Mouse (Mus musculus): ENCODE data around the gene Cdca7l. TPM values are rescaled to one million over a fixed set of nuclear protein-coding genes. Genes with fewer than 3 reads are reported as not detected.
A peak's percentile ranks its signal among the peaks of the same experiment; 100 is the strongest.
"Not testable (repeated sequence)": the region's sequence is repeated elsewhere in the genome, so short reads cannot be mapped to it uniquely, and the experiment has no call there.

Gene Cdca7l
- 1 to 10 TPM; 1.5 to 1.6 TPM for total RNA-seq (2021)
- long read RNA-seq, partial matches to known transcripts: 0 of 4 reads
- long read RNA-seq, other reads (novel, unspliced or antisense): 1 of 4 reads

DNA sequence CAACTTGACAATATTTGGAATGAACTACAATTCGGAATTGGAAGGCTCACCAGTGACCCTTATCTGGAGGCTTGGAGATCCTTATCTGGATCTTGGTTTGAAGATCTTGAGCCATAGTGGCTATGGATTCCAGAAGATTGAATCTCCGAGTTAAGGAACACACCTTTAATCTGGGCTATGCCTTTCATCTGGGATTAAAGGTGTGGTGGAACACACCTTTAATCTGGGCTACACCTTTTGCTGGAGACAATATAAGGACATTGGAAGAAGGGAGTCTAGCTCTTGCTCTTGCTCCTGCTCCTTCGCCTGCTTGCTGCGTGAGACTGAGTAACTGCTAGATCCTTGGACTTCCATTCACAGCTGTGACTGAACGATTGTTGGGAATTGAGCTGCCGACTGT lies at the start of gene Cdca7l:
Gene Cdca7l, plus strand, starts transcription at position 301 of the 400 bp plus-strand sequence.
- not testable (repeated sequence) for DNase-seq (ENCODE audit: low spot score in 2 of 2)

DNA sequence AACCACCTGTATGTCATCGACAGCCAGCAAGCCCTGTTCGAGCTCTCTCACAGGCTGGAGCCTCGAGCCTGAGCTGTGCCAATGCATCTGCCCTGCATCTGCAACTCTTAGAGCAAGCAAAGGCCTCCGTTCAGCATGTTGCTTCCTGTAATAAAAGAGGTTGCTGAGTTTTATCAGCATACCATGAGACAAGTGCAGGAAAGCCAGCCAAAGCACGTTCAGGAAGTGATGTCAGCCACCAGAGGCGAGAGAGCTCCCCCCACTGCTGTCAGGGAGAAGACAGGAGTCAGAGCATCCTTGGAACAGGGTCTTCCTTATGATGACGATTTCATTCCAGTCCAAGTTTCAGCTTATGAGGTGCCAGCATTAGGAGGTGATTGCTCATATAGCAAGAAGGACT lies 48.1 kb upstream of the Cdca7l start:
- DNase-seq (ENCODE audit: low spot score in 2 of 2): no peak

DNA sequence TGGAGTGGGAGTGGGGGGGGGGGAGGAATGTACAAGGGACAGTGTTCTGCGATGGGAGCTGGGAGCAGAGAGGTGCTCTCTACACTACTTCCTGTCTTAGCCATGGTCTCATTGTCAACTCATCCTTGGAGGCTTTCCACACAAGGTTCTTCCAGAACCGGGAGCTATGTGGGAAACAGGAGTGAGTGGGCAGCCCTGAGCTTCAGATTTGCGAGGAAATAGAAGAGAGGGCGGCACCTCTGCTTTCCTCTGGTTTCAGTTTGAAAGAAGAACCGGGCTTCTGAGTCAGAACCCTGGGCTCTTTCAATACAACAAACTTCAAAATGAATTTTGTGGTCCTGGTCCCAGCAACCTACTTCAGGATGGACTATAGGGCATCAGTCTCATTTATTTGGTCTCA lies 43.7 kb upstream of the Cdca7l start:
- no peak for DNase-seq (ENCODE audit: low spot score in 2 of 2)

DNA sequence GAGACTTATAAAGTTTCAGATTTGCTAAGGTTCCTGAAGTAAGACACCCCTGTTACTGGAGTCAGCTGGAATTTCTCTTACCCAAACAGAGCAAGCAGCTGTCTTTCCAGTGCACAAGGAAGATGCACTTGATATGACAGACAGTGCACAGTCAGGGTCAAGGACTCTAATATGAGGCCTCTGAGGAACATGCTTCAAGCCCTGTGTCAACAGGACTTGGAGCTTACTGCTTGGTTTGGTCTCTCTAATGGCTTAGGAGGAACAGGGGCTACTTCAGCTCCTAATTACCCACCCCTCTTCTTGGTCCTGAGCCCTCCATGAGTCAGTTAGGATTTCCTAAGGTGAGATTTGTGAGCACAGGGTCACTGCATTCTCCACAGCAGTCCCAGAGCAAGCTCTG lies 43.2 kb upstream of the Cdca7l start:
- DNase-seq (ENCODE audit: low spot score in 2 of 2): no peak

GRCm38 (mm10) chr12:117761698-117762097 lies 42.4 kb upstream of the Cdca7l start:
- DNase-seq (ENCODE audit: low spot score in 2 of 2): peak; percentile 68 to 84

DNA sequence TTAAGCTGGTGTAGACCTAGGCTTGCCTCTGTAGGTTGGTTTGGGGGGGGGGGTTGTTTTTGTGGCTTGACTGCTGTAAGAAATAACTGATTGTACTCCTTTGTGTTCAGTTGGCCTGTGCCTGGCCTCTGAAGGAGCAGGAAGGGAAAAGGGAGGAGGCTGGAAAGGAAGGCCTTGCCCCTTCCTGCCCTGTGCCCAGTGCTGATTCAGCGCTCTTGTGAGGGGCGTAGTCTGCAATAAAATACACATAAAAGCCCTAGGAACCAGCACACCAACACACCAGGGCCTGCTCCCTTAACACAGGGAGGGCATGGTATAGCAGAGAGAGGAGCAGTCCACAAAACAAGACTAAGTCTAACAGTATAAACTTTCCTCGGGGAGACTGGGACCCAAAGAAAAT lies 40.8 kb upstream of the Cdca7l start:
- no peak for DNase-seq (ENCODE audit: low spot score in 2 of 2)

DNA sequence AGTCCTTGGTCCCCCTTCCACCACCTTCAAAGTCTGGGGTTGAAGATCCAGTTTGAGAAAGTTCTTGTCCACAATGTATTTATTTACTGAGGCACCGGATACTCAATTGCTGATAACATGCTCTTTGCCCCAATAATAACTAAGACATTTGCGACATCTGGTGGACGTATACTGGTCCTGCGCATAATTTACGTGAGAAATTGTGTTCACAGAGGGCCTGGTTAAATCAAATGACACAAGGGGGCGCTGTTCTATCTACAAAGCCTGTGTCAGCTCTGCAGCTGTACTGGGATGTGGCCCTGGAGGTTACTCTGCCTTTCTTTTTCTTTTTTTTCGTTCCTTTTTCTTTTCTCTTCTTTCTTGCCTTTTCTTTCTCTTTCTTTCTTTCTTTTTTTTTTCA lies 39.2 kb upstream of the Cdca7l start:
- peak; percentile 72 to 91 for DNase-seq (ENCODE audit: low spot score in 2 of 2)

DNA sequence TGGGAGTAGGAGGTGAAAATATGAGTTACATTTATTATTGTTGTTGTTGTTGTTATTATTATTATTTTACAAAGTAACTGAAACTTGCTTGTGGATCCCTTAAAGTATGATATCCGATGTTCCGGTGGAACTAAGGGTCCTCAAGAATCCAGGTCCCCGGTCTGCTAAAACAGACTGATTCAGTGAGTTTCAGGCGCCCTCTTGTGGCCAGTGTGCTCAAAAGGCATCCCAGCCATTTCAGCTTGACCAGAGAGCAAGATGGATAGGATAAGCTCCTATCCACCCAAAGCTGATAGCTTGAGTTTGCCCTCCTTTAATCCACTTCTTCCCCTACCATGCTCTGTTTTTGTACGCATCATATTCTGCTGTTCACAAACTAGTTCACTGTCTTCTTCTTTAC lies 35.0 kb upstream of the Cdca7l start:
- DNase-seq (ENCODE audit: low spot score in 2 of 2): peak; percentile 47 to 85

- DNase-seq (ENCODE audit: low spot score in 2 of 2): no peak
These were observed 33.9 kb upstream of the Cdca7l start for GRCm38 (mm10) chr12:117770211-117770610.

DNA sequence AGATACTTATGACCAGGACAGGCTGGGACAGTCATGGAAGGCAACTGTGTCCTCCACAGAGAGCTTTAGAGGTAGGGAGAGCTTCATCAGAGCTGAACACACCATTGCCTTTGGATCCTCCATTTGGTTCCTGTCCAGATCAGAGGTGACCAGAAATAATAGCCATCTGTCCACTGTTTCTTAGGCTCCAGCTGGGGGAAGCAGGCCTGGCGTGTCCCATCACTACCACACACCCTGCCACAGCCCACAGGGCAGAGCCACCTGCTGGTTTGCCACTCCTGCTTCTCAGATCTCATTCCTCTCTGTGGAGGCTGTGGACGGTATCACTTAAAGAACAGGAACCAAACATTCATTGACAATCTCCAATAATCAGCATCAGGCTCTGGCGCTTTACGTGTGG lies 32.9 kb upstream of the Cdca7l start:
- no peak for DNase-seq (ENCODE audit: low spot score in 2 of 2)

DNA sequence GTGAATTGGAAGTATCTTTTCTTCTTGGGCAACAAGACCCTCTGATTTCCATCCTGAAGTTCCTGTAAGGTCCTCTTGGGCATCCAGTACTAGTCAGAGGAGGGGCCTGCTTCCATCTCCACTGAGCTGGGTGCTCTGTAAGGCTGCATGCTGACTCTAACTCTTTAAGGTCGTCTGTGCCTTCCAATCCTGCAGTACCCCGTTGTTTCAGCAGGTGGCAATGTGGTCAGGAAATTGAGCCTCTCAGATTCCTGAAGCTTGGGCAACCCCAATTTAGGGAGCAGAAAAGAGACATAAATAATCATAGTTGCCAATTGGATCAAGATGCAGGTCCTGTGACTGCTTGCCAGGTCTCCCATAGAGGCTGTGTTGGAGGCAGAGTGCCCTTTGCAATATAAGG lies 31.5 kb upstream of the Cdca7l start:
- peak; percentile 47 to 87 for DNase-seq (ENCODE audit: low spot score in 2 of 2)

- DNase-seq (ENCODE audit: low spot score in 2 of 2): no peak
These were observed 27.2 kb upstream of the Cdca7l start for GRCm38 (mm10) chr12:117776841-117777240.

- DNase-seq (ENCODE audit: low spot score in 2 of 2): no peak
These were observed 22.7 kb upstream of the Cdca7l start for GRCm38 (mm10) chr12:117781360-117781759.

GRCm38 (mm10) chr12:117783426-117783825 lies 20.7 kb upstream of the Cdca7l start:
- DNase-seq (ENCODE audit: low spot score in 2 of 2): no peak

DNA sequence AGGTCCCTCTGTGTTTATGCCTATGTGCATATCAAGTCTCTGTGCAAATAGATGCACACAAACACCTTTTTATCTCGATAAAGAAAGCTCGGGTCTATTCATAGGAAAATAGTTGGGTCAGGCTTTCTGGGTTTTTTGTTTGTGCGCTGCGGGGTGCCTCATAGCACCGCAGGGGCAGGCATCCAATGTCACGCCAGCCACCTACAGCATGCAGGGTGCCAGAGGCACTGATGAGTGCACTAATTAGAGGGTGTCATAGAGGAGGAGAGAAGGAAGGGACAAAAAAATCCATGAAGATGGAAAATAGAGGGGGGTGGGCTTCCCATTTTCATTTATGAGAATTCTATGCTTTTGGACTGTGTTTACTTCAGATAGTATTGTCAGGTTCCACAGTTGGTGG lies 17.5 kb upstream of the Cdca7l start:
- no peak for DNase-seq (ENCODE audit: low spot score in 2 of 2)

GRCm38 (mm10) chr12:117788513-117789011 lies 15.5 kb upstream of the Cdca7l start:
- no peak for DNase-seq (ENCODE audit: low spot score in 2 of 2)

- DNase-seq (ENCODE audit: low spot score in 2 of 2): no peak
These were observed 15.1 kb upstream of the Cdca7l start for GRCm38 (mm10) chr12:117789017-117789416.

- no peak for DNase-seq (ENCODE audit: low spot score in 2 of 2)
These were observed 8.8 kb upstream of the Cdca7l start for GRCm38 (mm10) chr12:117795303-117795702.

GRCm38 (mm10) chr12:117805576-117805975 lies 1.5 kb downstream of the Cdca7l start:
- DNase-seq (ENCODE audit: low spot score in 2 of 2): peak in 1 of 2 experiments; percentile 35

GRCm38 (mm10) chr12:117806007-117806451 lies 1.9 kb downstream of the Cdca7l start:
- DNase-seq (ENCODE audit: low spot score in 2 of 2): peak in 1 of 2 experiments; percentile 38

DNA sequence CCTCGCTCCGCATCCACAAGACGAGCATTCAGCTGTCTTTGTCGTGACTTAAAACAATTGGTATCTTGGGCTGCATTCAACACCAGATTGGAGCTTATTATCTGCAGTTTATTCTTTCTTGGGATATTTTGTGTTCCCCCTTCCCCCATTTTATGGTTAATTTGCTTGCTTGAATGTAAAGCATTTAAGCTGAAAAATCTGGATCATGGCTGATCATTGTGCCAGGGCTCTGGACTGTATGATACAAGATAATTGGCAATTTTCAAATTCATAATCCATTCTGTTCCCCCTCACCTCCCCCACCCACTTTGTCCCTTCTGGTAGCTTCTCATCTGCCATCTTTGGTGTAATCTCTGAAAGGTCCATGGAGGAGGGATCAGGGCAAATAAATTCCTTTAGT lies 2.4 kb downstream of the Cdca7l start:
- no peak for DNase-seq (ENCODE audit: low spot score in 2 of 2)

DNA sequence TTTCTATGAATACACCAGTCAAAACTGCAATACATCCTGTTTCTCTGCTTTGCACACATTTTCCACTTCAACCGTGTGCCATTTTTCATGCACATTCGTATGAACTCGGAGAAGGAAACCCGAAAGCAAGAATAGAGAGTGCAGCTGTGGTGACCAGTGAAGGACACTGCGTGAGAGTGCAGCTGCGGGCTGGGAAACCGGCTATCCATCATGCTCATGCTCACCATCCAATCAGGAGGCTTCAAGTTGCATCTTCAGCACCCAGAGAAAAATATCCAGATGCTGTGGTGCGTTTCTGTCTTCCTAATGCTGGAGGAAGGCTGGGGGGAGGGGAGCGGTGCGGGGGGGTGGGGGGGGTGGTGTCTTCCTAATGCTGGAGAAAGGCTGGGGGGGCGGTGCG lies 3.5 kb downstream of the Cdca7l start:
- DNase-seq (ENCODE audit: low spot score in 2 of 2): no peak
